Mouse (Mus musculus) myocyte (in vitro differentiated cells): Measurements from ENCODE around the gene Vmn1r55.

Source experiments
- CEBPB ChIP-seq: IDR thresholded peaks from 2 replicates; pipeline ENCODE4 v1.6.1; 2011; ENCODE audit warnings: mild to moderate bottlenecking, moderate library complexity; ENCODE audit not compliant: poor library complexity, insufficient read depth, severe bottlenecking
- E2F4 ChIP-seq: IDR thresholded peaks from one replicate; pipeline ENCODE4 v1.6.1; 2011; ENCODE audit warnings: mild to moderate bottlenecking, control low read depth, moderate library complexity; ENCODE audit not compliant: insufficient read depth
- MAX ChIP-seq: IDR thresholded peaks from one replicate; pipeline ENCODE4 v1.6.1; 2011; ENCODE audit warnings: low read depth, mild to moderate bottlenecking, control low read depth
- MYOD1 ChIP-seq, 3 experiments: IDR thresholded peaks; one replicate each; pipeline ENCODE4 v1.6.1; 2011; ENCODE audit warnings: control low read depth in 2 of 3, low read depth in 2 of 3, mild to moderate bottlenecking in 2 of 3, moderate library complexity in 1 of 3; ENCODE audit not compliant: insufficient read length in 2 of 3, control insufficient read depth in 1 of 3
- MYOG ChIP-seq, 3 experiments: IDR thresholded peaks; one replicate each; pipeline ENCODE4 v1.6.1; 2011; ENCODE audit warnings: control low read depth in 2 of 3, low read depth in 2 of 3, mild to moderate bottlenecking in 2 of 3; ENCODE audit not compliant: insufficient read length in 2 of 3, control insufficient read depth in 1 of 3, insufficient read depth in 1 of 3
- POLR2A ChIP-seq: IDR thresholded peaks from one replicate; pipeline ENCODE4 v1.6.1; 2011; ENCODE audit warnings: low read depth, mild to moderate bottlenecking, control low read depth, moderate library complexity; ENCODE audit not compliant: insufficient read length
- POLR2AphosphoS2 ChIP-seq: IDR thresholded peaks from one replicate; pipeline ENCODE4 v1.6.1; 2011; ENCODE audit warnings: low read depth, control low read depth; ENCODE audit not compliant: insufficient read length
- REST ChIP-seq: IDR thresholded peaks from one replicate; pipeline ENCODE4 v1.6.1; 2011; ENCODE audit warnings: mild to moderate bottlenecking, control low read depth, moderate library complexity; ENCODE audit not compliant: insufficient read depth, insufficient read length
- SRF ChIP-seq: IDR thresholded peaks from one replicate; pipeline ENCODE4 v1.6.1; 2011; ENCODE audit warnings: low read depth; ENCODE audit not compliant: control insufficient read depth, insufficient read length
- TCF12 ChIP-seq: IDR thresholded peaks from one replicate; pipeline ENCODE4 v1.6.1; 2011; ENCODE audit warnings: mild to moderate bottlenecking, control low read depth; ENCODE audit not compliant: poor library complexity, insufficient read depth, severe bottlenecking
- TCF3 ChIP-seq: IDR thresholded peaks from one replicate; pipeline ENCODE4 v1.6.1; 2011; ENCODE audit warnings: low read depth, control low read depth; ENCODE audit not compliant: insufficient read length
- USF1 ChIP-seq: IDR thresholded peaks from one replicate; pipeline ENCODE4 v1.6.1; 2011; ENCODE audit warnings: low read depth, mild to moderate bottlenecking, control low read depth, moderate library complexity

GRCm38 (mm10) chr7:5080815-5081214 is 68.7 kb downstream of the Vmn1r55 start:
- TF ChIP-seq MAX (no peak), MYOG (IDR thresholded peaks at IDR 0.05; ENCODE audit: control insufficient read depth in 1 of 3, insufficient read depth in 1 of 3, insufficient read length in 2 of 3, low read depth in 2 of 3) (no peak), POLR2A (no peak), USF1 (no peak), REST (no peak), MYOD1 (IDR thresholded peaks at IDR 0.05; ENCODE audit: control insufficient read depth in 1 of 3, insufficient read length in 2 of 3, low read depth in 2 of 3) (no peak), SRF (no peak), TCF3 (no peak), POLR2AphosphoS2 (no peak), TCF12 (no peak), CEBPB (no peak), E2F4 (no peak)
